In genomic region chr7:46895511-46895910, GRCm38 (mm10) we compare ENCODE assay signal across 26 mouse cellular contexts. TPM values are rescaled to one million over a fixed set of nuclear protein-coding genes. Genes with fewer than 3 reads are reported as not detected.
DNase-seq lines count a peak whose midpoint lies in the region; ATAC-seq and TF ChIP-seq lines count a peak whose summit lies in the region.
"Had no signal": no experiment of that assay in that cellular context is flagged by ENCODE, and none has a peak within 500 bp of the region (broad histone marks: within the 10 kb centered on the region; RNA-seq: fewer than 3 reads in every experiment).

No protein-coding gene starts in this region.

- no peak for TF ChIP-seq RAD21 in CH12.LX (IDR thresholded peaks at IDR 0.05; ENCODE audit: low read depth, low read length)

- H3K4me3 ChIP-seq in CH12.LX (replicated peaks in 1 of 3; ENCODE audit: low read depth in 2 of 3, low read length in 2 of 3, poor library complexity in 1 of 3), result no peak overlapping the region
- no peak overlapping the region for H3K4me3 ChIP-seq in liver, postnatal 0 days (ENCODE audit: low read depth, low read length)
- no peak overlapping the region for H3K4me3 ChIP-seq in hindbrain, embryonic 14.5 days (replicated peaks; ENCODE audit: low read length)
- H3K4me3 ChIP-seq: embryonic facial prominence, embryonic 10.5 days; forebrain, embryonic 13.5 days; heart, embryonic 10.5 days; hindbrain, embryonic 15.5 days had no signal

- no peaks in the 10 kb centered on the region for H3K27me3 ChIP-seq in CH12.LX (replicated peaks)
- H3K27me3 ChIP-seq in liver, postnatal 0 days (ENCODE audit: insufficient read depth, low read length), result no peaks in the 10 kb centered on the region
- H3K27me3 ChIP-seq in hindbrain, embryonic 14.5 days (ENCODE audit: control insufficient read depth, insufficient read depth, low read length), result no peaks in the 10 kb centered on the region
- H3K27me3 ChIP-seq: forebrain, embryonic 13.5 days; hindbrain, embryonic 15.5 days; Patski had no signal

- peak; percentile 85 for TF ChIP-seq EP300 in CH12.LX (IDR thresholded peaks at IDR 0.05; ENCODE audit: low read length)
- TF ChIP-seq EP300 in liver, postnatal 0 days (IDR thresholded peaks at IDR 0.05; ENCODE audit: low read depth), result no peak

- H3K9me3 ChIP-seq in CH12.LX (replicated peaks; ENCODE audit: low read length), result no peaks in the 10 kb centered on the region
- H3K9me3 ChIP-seq in liver, postnatal 0 days (ENCODE audit: low read length), result no peaks in the 10 kb centered on the region
- no peaks in the 10 kb centered on the region for H3K9me3 ChIP-seq in hindbrain, embryonic 14.5 days (ENCODE audit: control insufficient read depth, low read length)
- H3K9me3 ChIP-seq: embryonic facial prominence, embryonic 10.5 days; forebrain, embryonic 13.5 days; heart, embryonic 10.5 days; hindbrain, embryonic 15.5 days had no signal

- in situ Hi-C loops in CH12.LX (cut with MboI; ENCODE audit: low pct_ligation_motif_present, low pct_unique_long_range_greater_than_20kb, low sequenced_read_pairs), result no loop called here

- 0 out of 2 replicates have a peak, but pooled peaks cover 2% of the 10 kb centered on the region for H3K79me2 ChIP-seq in CH12.LX (replicated peaks; ENCODE audit: control insufficient read depth, extremely low read depth, insufficient read depth, poor library complexity, severe bottlenecking)

- no peak overlapping the region for H3K9ac ChIP-seq in CH12.LX (ENCODE audit: insufficient read depth, low read depth)
- no peak overlapping the region for H3K9ac ChIP-seq in liver, postnatal 0 days (replicated peaks)
- H3K9ac ChIP-seq in hindbrain, embryonic 14.5 days, result no peak overlapping the region
- H3K9ac ChIP-seq: forebrain, embryonic 13.5 days; forebrain, postnatal 0 days; hindbrain, embryonic 15.5 days had no signal

- H3K36me3 ChIP-seq in CH12.LX (replicated peaks in 1 of 2; ENCODE audit: control insufficient read depth in 1 of 2, insufficient read depth in 1 of 2, low read length in 1 of 2), result peaks cover 29 to 69% of the 10 kb centered on the region in 2 experiments
- peaks cover 55% of the 10 kb centered on the region for H3K36me3 ChIP-seq in liver, postnatal 0 days (replicated peaks; ENCODE audit: insufficient read depth, low read length)
- H3K36me3 ChIP-seq in hindbrain, embryonic 14.5 days (replicated peaks; ENCODE audit: control insufficient read depth, insufficient read depth), result peaks cover 96% of the 10 kb centered on the region

- H3K27ac ChIP-seq in CH12.LX (ENCODE audit: insufficient read depth, low read depth), result no peak overlapping the region
- no peak overlapping the region for H3K27ac ChIP-seq in liver, postnatal 0 days (ENCODE audit: low read depth)
- no peak overlapping the region for H3K27ac ChIP-seq in hindbrain, embryonic 14.5 days
- H3K27ac ChIP-seq: embryonic facial prominence, embryonic 10.5 days; forebrain, embryonic 13.5 days; heart, embryonic 10.5 days; hindbrain, embryonic 15.5 days had no signal

- no peak for TF ChIP-seq POLR2A in CH12.LX (IDR thresholded peaks at IDR 0.05; ENCODE audit: low read depth, low read length)

- H3K4me2 ChIP-seq in CH12.LX (ENCODE audit: insufficient read depth, low read depth, poor library complexity, severe bottlenecking), result no peak overlapping the region
- H3K4me2 ChIP-seq in liver, postnatal 0 days (ENCODE audit: low read depth, low read length), result no peak overlapping the region
- H3K4me2 ChIP-seq in hindbrain, embryonic 14.5 days (replicated peaks), result no peak overlapping the region
- H3K4me2 ChIP-seq: forebrain, embryonic 13.5 days; hindbrain, embryonic 15.5 days had no signal

- ATAC-seq in megakaryocyte, adult 5-6 weeks (ENCODE audit: poor library complexity, severe bottlenecking), result peak; percentile 54
- no peak for ATAC-seq in liver, postnatal 0 days
- ATAC-seq in hindbrain, embryonic 14.5 days (ENCODE audit: low FRiP score), result no peak
- ATAC-seq: activated CD4-positive, CD25-positive, alpha-beta regulatory T cell, adult 4 months; CD4-positive, CD25-positive, alpha-beta regulatory T cell, adult 4 months; forebrain, embryonic 13.5 days; forebrain, postnatal 0 days; Patski had no signal

- peak; percentile 5 for DNase-seq in spleen, adult 12 weeks (ENCODE audit: low spot score)
- no peak for DNase-seq in spleen, postnatal 4 days (ENCODE audit: low spot score in 2 of 2)
- peak; percentile 72 for DNase-seq in CH12.LX (ENCODE audit: extremely low read depth)
- no peak for DNase-seq in liver, postnatal 0 days
- no peak for DNase-seq in urinary bladder, postnatal 14 days (ENCODE audit: low spot score)
- no peak for DNase-seq in hindbrain, embryonic 14.5 days (ENCODE audit: low spot score)
- DNase-seq: adrenal gland, postnatal 14 days; cerebellum, adult 18-20 months; cerebellum, adult 9-11 months; cerebellum, postnatal 36 days; forebrain, postnatal 0 days; gastrocnemius, postnatal 36 days; heart, adult 18-20 months; heart, postnatal 10 days; heart, postnatal 4 days had no signal

- WGBS in liver, postnatal 0 days (ENCODE audit: insufficient replicate concordance), result 63% methylated on average over 3 of the region's 3 CpGs
- 92% methylated on average over 3 of the region's 3 CpGs for WGBS in hindbrain, embryonic 14.5 days

- dilution Hi-C loops in CH12.LX (cut with MboI; ENCODE audit: extremely low pct_ligation_motif_present, extremely low pct_unique_long_range_greater_than_20kb, low sequenced_read_pairs), result no loop called here

- peaks cover 2 to 31% of the 10 kb centered on the region in 2 experiments; a peak in 3 of 4 replicates for H3K4me1 ChIP-seq in CH12.LX (ENCODE audit: control insufficient read depth in 1 of 2, insufficient read depth in 2 of 2)
- H3K4me1 ChIP-seq in liver, postnatal 0 days (ENCODE audit: insufficient read depth), result no peaks in the 10 kb centered on the region
- no peaks in the 10 kb centered on the region for H3K4me1 ChIP-seq in hindbrain, embryonic 14.5 days (replicated peaks; ENCODE audit: control insufficient read depth, insufficient read depth, low read length)
- H3K4me1 ChIP-seq: embryonic facial prominence, embryonic 10.5 days; forebrain, embryonic 13.5 days; heart, embryonic 10.5 days; hindbrain, embryonic 15.5 days had no signal

- no peak for TF ChIP-seq CTCF in CH12.LX (conservative IDR thresholded peaks at IDR 0.05 in 1 of 2, IDR thresholded peaks at IDR 0.05 in 1 of 2; ENCODE audit: low read depth in 2 of 2, low read length in 2 of 2)
- TF ChIP-seq CTCF in liver, postnatal 0 days (IDR thresholded peaks at IDR 0.05; ENCODE audit: low read depth), result no peak

TF ChIP-seq in CH12.LX, 34 proteins besides CTCF, POLR2A, EP300 and RAD21:
- TF ChIP-seq ZNF384 (IDR thresholded peaks at IDR 0.05; ENCODE audit: low read depth, low read length), result peak; percentile 65; the same call in 1 of the 2 replicates
- no peak for TF ChIP-seq NELFE (IDR thresholded peaks at IDR 0.05; ENCODE audit: low read depth, low read length)
- TF ChIP-seq IRF4 (IDR thresholded peaks at IDR 0.05; ENCODE audit: low read depth, low read length), result peak; percentile 90

RNA-seq across cellular contexts. Expression of gene Tsg101, which starts 24.3 kb away (rescaled TPM):
- total RNA-seq in CH12.LX (2012; rRNA removed), result 19.8 and 23.8 TPM in 2 replicates
- 46.0 and 49.9 TPM in 2 replicates for total RNA-seq in CH12.LX (2014; rRNA removed)
- 84.1 and 93.5 TPM in 2 replicates for polyA plus RNA-seq in CH12.LX (2012; ENCODE audit: insufficient read length, low read depth)
- 94.3 and 96.9 TPM in 2 replicates for total RNA-seq in megakaryocyte, adult 5-6 weeks (2015)
- 43.6 and 58.2 TPM in 2 replicates for total RNA-seq in megakaryocyte, adult 5-6 weeks (2017)
- 59.1 and 61.2 TPM in 2 replicates for polyA plus RNA-seq in liver, postnatal 0 days (2015; fragmentation: Nextera tagmentation; extraction: Ambion mirVana)
- polyA plus RNA-seq in hindbrain, embryonic 14.5 days (2014; fragmentation: Nextera tagmentation; extraction: Ambion mirVana), result 362 and 374 TPM in 2 replicates

RNA-seq across cellular contexts. Expression of gene Ldhc, which starts 34.5 kb away (rescaled TPM):
- not detected in 2 replicates for total RNA-seq in CH12.LX (2012; rRNA removed)
- not detected in 2 replicates for total RNA-seq in CH12.LX (2014; rRNA removed)
- polyA plus RNA-seq in CH12.LX (2012; ENCODE audit: insufficient read length, low read depth), result not detected in 2 replicates
- 2.3 and 2.9 TPM in 2 replicates for total RNA-seq in megakaryocyte, adult 5-6 weeks (2015)
- 1.0 TPM in 1 of 2 replicates, not detected in the other for total RNA-seq in megakaryocyte, adult 5-6 weeks (2017)
- 0.07 and 0.23 TPM in 2 replicates for polyA plus RNA-seq in liver, postnatal 0 days (2015; fragmentation: Nextera tagmentation; extraction: Ambion mirVana)
- polyA plus RNA-seq in hindbrain, embryonic 14.5 days (2014; fragmentation: Nextera tagmentation; extraction: Ambion mirVana), result 0.19 and 0.29 TPM in 2 replicates
- total RNA-seq: adrenal gland, adult 18-20 months; adrenal gland, postnatal 14 days; forebrain, postnatal 0 days; gastrocnemius, adult 8-10 months; gastrocnemius, postnatal 36 days; heart, adult 18-20 months; heart, postnatal 10 days; heart, postnatal 4 days had no signal
- polyA plus RNA-seq: activated CD4-positive, CD25-positive, alpha-beta regulatory T cell, adult 4 months; CD4-positive, CD25-positive, alpha-beta regulatory T cell, adult 4 months; forebrain, embryonic 13.5 days; forebrain, postnatal 0 days; heart, embryonic 14.5 days; Patski had no signal

RNA-seq across cellular contexts. Expression of gene Ldha, which starts 54.2 kb away (rescaled TPM):
- total RNA-seq in CH12.LX (2012; rRNA removed) (702 and 970 TPM in 2 replicates), CH12.LX (2014; rRNA removed) (1,007 and 1,199 TPM in 2 replicates)
- polyA plus RNA-seq in CH12.LX (2012; ENCODE audit: insufficient read length, low read depth), result 1,412 and 1,555 TPM in 2 replicates
- total RNA-seq in megakaryocyte, adult 5-6 weeks (2015), result 278 and 286 TPM in 2 replicates
- 212 and 223 TPM in 2 replicates for total RNA-seq in megakaryocyte, adult 5-6 weeks (2017)
- polyA plus RNA-seq in liver, postnatal 0 days (2015; fragmentation: Nextera tagmentation; extraction: Ambion mirVana), result 1,729 and 1,988 TPM in 2 replicates
- polyA plus RNA-seq in hindbrain, embryonic 14.5 days (2014; fragmentation: Nextera tagmentation; extraction: Ambion mirVana), result 545 and 632 TPM in 2 replicates

Comparison
In these comparisons a context has a peak if more than half of its experiments do, and no peak if none do; other contexts are left out.
1. DNase-seq: peak in spleen, adult 12 weeks (single experiment) and CH12.LX (single experiment); none in spleen, postnatal 4 days (0 of 2), liver, postnatal 0 days (single experiment), urinary bladder, postnatal 14 days (single experiment) and hindbrain, embryonic 14.5 days (single experiment).